In the genomic region with DNA sequence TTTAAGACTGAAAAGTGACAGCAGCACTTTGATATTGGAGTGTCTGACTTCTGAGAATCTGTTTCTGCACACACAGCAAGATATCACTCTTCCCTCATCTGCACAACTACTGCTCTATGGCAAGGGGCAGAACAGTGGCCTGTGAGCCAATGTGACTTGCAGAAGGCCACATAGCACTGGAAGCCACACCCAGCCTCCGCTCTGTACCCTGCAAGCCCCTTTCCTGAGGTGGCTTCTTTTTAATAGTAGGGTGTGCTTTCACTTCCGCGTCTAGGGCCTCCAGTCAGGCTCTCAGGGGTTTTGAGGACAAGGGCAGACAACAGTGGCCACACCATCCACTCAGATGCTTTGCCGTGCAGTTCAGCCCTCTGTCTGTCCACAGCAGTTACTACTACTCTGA, we compare ENCODE assay signal across 16 mouse cellular contexts. TPM values are rescaled to one million over a fixed set of nuclear protein-coding genes. Genes with fewer than 3 reads are reported as not detected.
DNase-seq lines count a peak whose midpoint lies in the region; ATAC-seq lines count a peak whose summit lies in the region.
"Had no signal": no experiment of that assay in that cellular context is flagged by ENCODE, and none has a peak within 500 bp of the region (broad histone marks: within the 10 kb centered on the region; RNA-seq: fewer than 3 reads in every experiment).

No protein-coding gene starts in this region.

- 0 out of 2 replicates have a peak, but pooled peaks cover 7% of the 10 kb centered on the region for H3K4me1 ChIP-seq in forebrain, embryonic 14.5 days (ENCODE audit: control insufficient read depth, insufficient read depth, low read length)
- no peaks in the 10 kb centered on the region for H3K4me1 ChIP-seq in forebrain, embryonic 11.5 days (replicated peaks; ENCODE audit: control insufficient read depth, insufficient read depth, low read length)
- H3K4me1 ChIP-seq in liver, embryonic 16.5 days (ENCODE audit: control insufficient read depth, low read depth, low read length) = no peaks in the 10 kb centered on the region
- H3K4me1 ChIP-seq in liver, embryonic 11.5 days (replicated peaks; ENCODE audit: control insufficient read depth, insufficient read depth, low read length) = no peaks in the 10 kb centered on the region

- no peaks in the 10 kb centered on the region for H3K36me3 ChIP-seq in forebrain, embryonic 14.5 days (ENCODE audit: control insufficient read depth, insufficient read depth, low read length)
- no peaks in the 10 kb centered on the region for H3K36me3 ChIP-seq in forebrain, embryonic 11.5 days (ENCODE audit: control insufficient read depth, insufficient read depth, low read length)
- H3K36me3 ChIP-seq in liver, embryonic 16.5 days (ENCODE audit: control insufficient read depth, insufficient read depth) = no peaks in the 10 kb centered on the region
- no peaks in the 10 kb centered on the region for H3K36me3 ChIP-seq in liver, embryonic 11.5 days (ENCODE audit: control insufficient read depth, insufficient read depth, low read length)
- H3K36me3 ChIP-seq: hindbrain, embryonic 13.5 days; neural tube, embryonic 15.5 days had no signal

- no peak overlapping the region for H3K9ac ChIP-seq in forebrain, embryonic 14.5 days (ENCODE audit: low read length)
- H3K9ac ChIP-seq in forebrain, embryonic 11.5 days (ENCODE audit: low read length) = no peak overlapping the region
- H3K9ac ChIP-seq in liver, embryonic 16.5 days (ENCODE audit: low read depth, low read length) = no peak overlapping the region
- no peak overlapping the region for H3K9ac ChIP-seq in liver, embryonic 11.5 days (ENCODE audit: low read depth, low read length)
- H3K9ac ChIP-seq: hindbrain, embryonic 13.5 days; neural tube, embryonic 15.5 days had no signal

- no peaks in the 10 kb centered on the region for H3K9me3 ChIP-seq in forebrain, embryonic 14.5 days (replicated peaks; ENCODE audit: control insufficient read depth, low read length)
- no peaks in the 10 kb centered on the region for H3K9me3 ChIP-seq in forebrain, embryonic 11.5 days (ENCODE audit: control insufficient read depth, low read length)
- no peaks in the 10 kb centered on the region for H3K9me3 ChIP-seq in liver, embryonic 16.5 days (replicated peaks; ENCODE audit: control insufficient read depth, low read length)
- no peaks in the 10 kb centered on the region for H3K9me3 ChIP-seq in liver, embryonic 11.5 days (ENCODE audit: control insufficient read depth, low read length)
- H3K9me3 ChIP-seq: hindbrain, embryonic 13.5 days; neural tube, embryonic 15.5 days had no signal

- no peak for ATAC-seq in forebrain, embryonic 14.5 days
- ATAC-seq in forebrain, embryonic 11.5 days (replicated peaks; ENCODE audit: low FRiP score) = no peak
- 0 out of 2 replicates have a peak, but pooled peaks have one; percentile 11 for ATAC-seq in liver, embryonic 16.5 days (ENCODE audit: low read depth)
- no peak for ATAC-seq in liver, embryonic 11.5 days (replicated peaks; ENCODE audit: low FRiP score)
- ATAC-seq in common myeloid progenitor, adult 5-6 weeks (replicated peaks; ENCODE audit: low read depth, poor library complexity, severe bottlenecking) = peak; percentile 90
- peak; percentile 74 for ATAC-seq in neutrophil, adult 5-6 weeks (ENCODE audit: extremely low read depth, insufficient number of reproducible peaks, low FRiP score, poor library complexity, severe bottlenecking)

- H3K27me3 ChIP-seq in forebrain, embryonic 14.5 days (replicated peaks; ENCODE audit: control insufficient read depth, insufficient read depth, low read length) = no peaks in the 10 kb centered on the region
- no peaks in the 10 kb centered on the region for H3K27me3 ChIP-seq in forebrain, embryonic 11.5 days (ENCODE audit: control insufficient read depth, insufficient read depth, low read length)
- H3K27me3 ChIP-seq in liver, embryonic 16.5 days (ENCODE audit: control insufficient read depth, insufficient read depth, low read depth, low read length) = no peaks in the 10 kb centered on the region
- H3K27me3 ChIP-seq in liver, embryonic 11.5 days (replicated peaks; ENCODE audit: control insufficient read depth, insufficient read depth, low read length) = no peaks in the 10 kb centered on the region
- H3K27me3 ChIP-seq: hindbrain, embryonic 13.5 days; neural tube, embryonic 15.5 days had no signal

- H3K4me3 ChIP-seq in forebrain, embryonic 14.5 days (ENCODE audit: low read depth, low read length) = no peak overlapping the region
- H3K4me3 ChIP-seq in forebrain, embryonic 11.5 days (ENCODE audit: low read depth, low read length) = no peak overlapping the region
- no peak overlapping the region for H3K4me3 ChIP-seq in liver, embryonic 16.5 days (ENCODE audit: low read depth, low read length)
- no peak overlapping the region for H3K4me3 ChIP-seq in liver, embryonic 11.5 days (ENCODE audit: low read depth, low read length)
- H3K4me3 ChIP-seq: hindbrain, embryonic 13.5 days; neural tube, embryonic 15.5 days had no signal

- no peak for DNase-seq in forebrain, embryonic 14.5 days (ENCODE audit: low spot score)
- DNase-seq in forebrain, embryonic 11.5 days (ENCODE audit: low spot score) = no peak
- DNase-seq in liver, embryonic 11.5 days (ENCODE audit: low spot score) = no peak
- no peak for DNase-seq in kidney, adult 18-20 months
- no peak for DNase-seq in kidney, postnatal 4 days
- DNase-seq: cerebellum, adult 11 months; kidney, adult 2 months; kidney, postnatal 36 days; lung, adult 2 months; right cerebral cortex, adult 18-20 months; thymus, adult 2 months had no signal

- H3K4me2 ChIP-seq in forebrain, embryonic 14.5 days (ENCODE audit: low read length) = no peak overlapping the region
- no peak overlapping the region for H3K4me2 ChIP-seq in forebrain, embryonic 11.5 days (ENCODE audit: low read depth, low read length, severe bottlenecking)
- H3K4me2 ChIP-seq in liver, embryonic 16.5 days (ENCODE audit: low read depth, low read length) = no peak overlapping the region
- no peak overlapping the region for H3K4me2 ChIP-seq in liver, embryonic 11.5 days
- H3K4me2 ChIP-seq: hindbrain, embryonic 13.5 days; neural tube, embryonic 15.5 days had no signal

- WGBS in forebrain, embryonic 14.5 days = 91% methylated on average over 4 of the region's 4 CpGs
- 84% methylated on average over 4 of the region's 4 CpGs for WGBS in forebrain, embryonic 11.5 days
- 47% methylated on average over 4 of the region's 4 CpGs for WGBS in liver, embryonic 16.5 days (ENCODE audit: insufficient replicate concordance)
- 64% methylated on average over 4 of the region's 4 CpGs for WGBS in liver, embryonic 11.5 days

- peak overlapping the region; percentile 58 for H3K27ac ChIP-seq in forebrain, embryonic 14.5 days (ENCODE audit: low read depth, low read length)
- no peak overlapping the region for H3K27ac ChIP-seq in forebrain, embryonic 11.5 days (ENCODE audit: low read depth, low read length)
- no peak overlapping the region for H3K27ac ChIP-seq in liver, embryonic 16.5 days (ENCODE audit: low read length)
- H3K27ac ChIP-seq in liver, embryonic 11.5 days (ENCODE audit: low read depth, low read length) = no peak overlapping the region
- H3K27ac ChIP-seq: hindbrain, embryonic 13.5 days; neural tube, embryonic 15.5 days had no signal

RNA-seq across cellular contexts. Expression of gene Dyrk2, which starts 50.2 kb away (rescaled TPM):
- 14.8 and 17.9 TPM in 2 replicates for polyA plus RNA-seq in forebrain, embryonic 14.5 days (2014; fragmentation: Nextera tagmentation; extraction: Ambion mirVana)
- 10.5 and 11.2 TPM in 2 replicates for polyA plus RNA-seq in forebrain, embryonic 11.5 days (2014; fragmentation: Nextera tagmentation; extraction: Ambion mirVana)
- polyA plus RNA-seq in liver, embryonic 16.5 days (2015; fragmentation: Nextera tagmentation; extraction: Ambion mirVana) = 2.3 and 2.4 TPM in 2 replicates
- 6.0 and 6.1 TPM in 2 replicates for polyA plus RNA-seq in liver, embryonic 11.5 days (2014; fragmentation: Nextera tagmentation; extraction: Ambion mirVana)
- 15.7 and 18.7 TPM in 2 replicates for total RNA-seq in common myeloid progenitor, adult 5-6 weeks (2017)
- 36.1 and 52.7 TPM in 2 replicates for total RNA-seq in neutrophil, adult 5-6 weeks (2017)

Comparison
In these comparisons a context has a peak if more than half of its experiments do, and no peak if none do; other contexts are left out.
1. ATAC-seq: peak in liver, embryonic 16.5 days (single experiment), common myeloid progenitor, adult 5-6 weeks (single experiment) and neutrophil, adult 5-6 weeks (single experiment); none in forebrain, embryonic 14.5 days (single experiment), forebrain, embryonic 11.5 days (single experiment) and liver, embryonic 11.5 days (single experiment).